Mouse (Mus musculus) MEL (cell line): Measurements from ENCODE around the gene Acot7.

Experiments used
- CTCF ChIP-seq, 3 experiments: IDR thresholded peaks in 2 of 3; conservative IDR thresholded peaks in 1 of 3; 2 replicates each; pipeline ENCODE4 v1.5.1; 2011 to 2012; ENCODE audit warnings: low read length in 3 of 3, low read depth in 2 of 3, mild to moderate bottlenecking in 2 of 3, improper control_type of control experiment in 1 of 3, inconsistent platforms in 1 of 3, mixed read lengths in 1 of 3, moderate library complexity in 1 of 3; ENCODE audit not compliant: control insufficient read depth in 1 of 3, insufficient read depth in 1 of 3, poor library complexity in 1 of 3, severe bottlenecking in 1 of 3
- EP300 ChIP-seq, 2 experiments: IDR thresholded peaks; 2 replicates each; pipeline ENCODE4 v1.6.1; 2011; ENCODE audit warnings: improper control_type of control experiment in 2 of 2, low read length in 2 of 2, low read depth in 1 of 2, mild to moderate bottlenecking in 1 of 2
- GATA1 ChIP-seq: IDR thresholded peaks from 2 replicates; pipeline ENCODE4 v1.6.1; 2011; ENCODE audit warnings: low read depth, low read length, improper control_type of control experiment
- POLR2A ChIP-seq, 2 experiments: IDR thresholded peaks; 2 replicates each; pipeline ENCODE4 v1.6.1; 2011 to 2012; ENCODE audit warnings: low read length in 2 of 2, mild to moderate bottlenecking in 2 of 2, control low read depth in 1 of 2, improper control_type of control experiment in 1 of 2, low read depth in 1 of 2, moderate library complexity in 1 of 2; ENCODE audit not compliant: control insufficient read depth in 1 of 2, insufficient read depth in 1 of 2, poor library complexity in 1 of 2
- RCOR1 ChIP-seq: IDR thresholded peaks from 2 replicates; pipeline ENCODE4 v1.6.1; 2012; ENCODE audit warnings: low read depth, mild to moderate bottlenecking, inconsistent platforms, low read length, improper control_type of control experiment
- TBP ChIP-seq: IDR thresholded peaks from 2 replicates; pipeline ENCODE4 v1.8.0; 2011; ENCODE audit warnings: low read depth, low read length, improper control_type of control experiment
- TCF12 ChIP-seq: IDR thresholded peaks from 2 replicates; pipeline ENCODE4 v1.6.1; 2014; ENCODE audit warnings: low read depth, mild to moderate bottlenecking, inconsistent platforms, low read length, improper control_type of control experiment, moderate library complexity
- UBTF ChIP-seq: IDR thresholded peaks from 2 replicates; pipeline ENCODE4 v1.6.1; 2012; ENCODE audit warnings: low read depth, mild to moderate bottlenecking, inconsistent platforms, low read length, improper control_type of control experiment, moderate library complexity, borderline replicate concordance; ENCODE audit not compliant: insufficient read depth

DNA sequence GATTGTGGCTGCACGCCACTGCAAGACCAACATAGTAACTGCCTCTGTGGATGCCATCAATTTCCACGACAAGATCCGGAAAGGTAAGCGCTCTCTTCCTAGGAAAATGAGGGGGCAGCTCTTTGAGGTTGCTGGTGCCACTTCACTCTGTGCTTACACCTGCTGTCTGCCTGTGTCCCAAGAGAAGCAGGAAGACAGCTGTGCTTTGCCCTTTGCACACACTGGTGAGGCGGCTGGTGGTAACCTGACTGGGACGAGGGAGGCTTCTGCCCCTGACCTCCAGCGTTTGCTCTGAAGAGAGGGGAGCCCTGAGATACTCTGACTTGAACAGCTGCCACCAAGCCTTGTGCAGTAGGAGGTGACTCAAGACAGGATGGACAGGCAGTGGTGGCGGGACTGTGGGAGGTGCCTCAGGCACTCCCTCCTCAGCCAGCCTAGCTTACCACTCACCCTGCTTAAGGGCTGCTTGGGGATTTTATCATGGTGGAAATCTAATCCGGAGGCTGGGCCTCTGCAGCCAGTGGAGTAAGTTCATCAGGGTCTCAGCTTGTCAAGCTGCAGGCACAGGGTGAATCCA is 75.3 kb downstream of the Acot7 start:
- no peak for TF ChIP-seq UBTF
- TF ChIP-seq TCF12: no peak
- TF ChIP-seq EP300 (IDR thresholded peaks at IDR 0.05; ENCODE audit: low read depth in 1 of 2, low read length in 2 of 2): no peak
- TF ChIP-seq TBP: no peak
- no peak for TF ChIP-seq GATA1
- TF ChIP-seq POLR2A (IDR thresholded peaks at IDR 0.05; ENCODE audit: control insufficient read depth in 1 of 2, insufficient read depth in 1 of 2, low read depth in 1 of 2, low read length in 2 of 2, poor library complexity in 1 of 2): no peak
- no peak for TF ChIP-seq CTCF (IDR thresholded peaks at IDR 0.05 in 2 of 3, conservative IDR thresholded peaks at IDR 0.05 in 1 of 3; ENCODE audit: control insufficient read depth in 1 of 3, insufficient read depth in 1 of 3, low read depth in 2 of 3, low read length in 3 of 3, poor library complexity in 1 of 3, severe bottlenecking in 1 of 3)
- no peak for TF ChIP-seq RCOR1
